Mouse (Mus musculus) neutrophil, adult 59 days (primary cell): ENCODE results near the gene Olig3. TPM values are rescaled to one million over a fixed set of nuclear protein-coding genes. Genes with fewer than 3 reads are reported as not detected.

Experiments used
- total RNA-seq, 2 experiments: library from RNA; stranded (reverse); gene quantifications; 1 replicate in 1 of 2; 2 replicates in 1 of 2; pipeline ENCODE4 v1.2.4; 2023

Gene Olig3
- total RNA-seq = not detected

GRCm38 (mm10) chr10:19356071-19356583 is at the start of gene Olig3:
Olig3 (plus strand) TSS chr10:19356533.

Other genes starting within 250 kb of the Olig3 start
- gene Ifngr1, start 235.4 kb downstream of the Olig3 start, total RNA-seq = 100 to 1,000 TPM; 125 to 157 TPM